Mouse (Mus musculus): ENCODE data around the gene Rpl27. TPM values are rescaled to one million over a fixed set of nuclear protein-coding genes. Genes with fewer than 3 reads are reported as not detected.
"Not testable (repeated sequence)": the region's sequence is repeated elsewhere in the genome, so short reads cannot be mapped to it uniquely, and the experiment has no call there.

The Rpl27 gene
- total RNA-seq (2022) = 10 to 100 TPM; 23.9 to 46.8 (median 33.8) TPM

GRCm38 (mm10) chr11:101442127-101442693 lies at the start of gene Rpl27:
Rpl27 (plus strand) TSS chr11:101442298.
- DNase-seq (ENCODE audit: low spot score in 2 of 2) = peak; percentile 98

GRCm38 (mm10) chr11:101395110-101395509 lies 47.0 kb upstream of the Rpl27 start:
- peak; percentile 69 to 75 for DNase-seq (ENCODE audit: low spot score in 2 of 2)

GRCm38 (mm10) chr11:101415306-101415705 lies 26.8 kb upstream of the Rpl27 start:
- DNase-seq (ENCODE audit: low spot score in 2 of 2) = no peak

GRCm38 (mm10) chr11:101416433-101417100 lies 25.5 kb upstream of the Rpl27 start:
- no peak for DNase-seq (ENCODE audit: low spot score in 2 of 2)

- DNase-seq (ENCODE audit: low spot score in 2 of 2) = peak; percentile 74 to 88
These were observed 24.8 kb upstream of the Rpl27 start, which contains the start of gene Aarsd1 for GRCm38 (mm10) chr11:101417101-101417855. Aarsd1 (minus strand) TSS chr11:101417615.

- DNase-seq (ENCODE audit: low spot score in 2 of 2) = no peak
These were observed 23.1 kb upstream of the Rpl27 start for GRCm38 (mm10) chr11:101418991-101419390.

- DNase-seq (ENCODE audit: low spot score in 2 of 2) = no peak
These were observed 22.5 kb upstream of the Rpl27 start for GRCm38 (mm10) chr11:101419610-101420009.

- DNase-seq (ENCODE audit: low spot score in 2 of 2) = no peak
These were observed 21.9 kb upstream of the Rpl27 start for GRCm38 (mm10) chr11:101420148-101420547.

GRCm38 (mm10) chr11:101424105-101424851 lies 17.8 kb upstream of the Rpl27 start, which contains the start of gene Gm27029:
Gm27029 (minus strand) TSS chr11:101424796.
- DNase-seq (ENCODE audit: low spot score in 2 of 2) = no peak

GRCm38 (mm10) chr11:101424925-101425813 lies 16.9 kb upstream of the Rpl27 start, which contains the start of the genes Rundc1 and Ptges3l:
Rundc1 (plus strand) TSS chr11:101425085.
Ptges3l (minus strand) TSS chr11:101425333.
- DNase-seq (ENCODE audit: low spot score in 2 of 2) = peak; percentile 95 to 96

- DNase-seq (ENCODE audit: low spot score in 2 of 2) = no peak
These were observed 15.9 kb upstream of the Rpl27 start for GRCm38 (mm10) chr11:101426165-101426564.

GRCm38 (mm10) chr11:101431327-101431726 lies 10.8 kb upstream of the Rpl27 start:
- no peak for DNase-seq (ENCODE audit: low spot score in 2 of 2)

GRCm38 (mm10) chr11:101433396-101433795 lies 8.7 kb upstream of the Rpl27 start:
- no peak for DNase-seq (ENCODE audit: low spot score in 2 of 2)

- no peak for DNase-seq (ENCODE audit: low spot score in 2 of 2)
These were observed 6.3 kb upstream of the Rpl27 start for GRCm38 (mm10) chr11:101435831-101436230.

- DNase-seq (ENCODE audit: low spot score in 2 of 2) = no peak
These were observed 5.2 kb upstream of the Rpl27 start for GRCm38 (mm10) chr11:101436916-101437315.

- DNase-seq (ENCODE audit: low spot score in 2 of 2) = not testable (repeated sequence)
These were observed 4.1 kb upstream of the Rpl27 start for GRCm38 (mm10) chr11:101438006-101438405.

GRCm38 (mm10) chr11:101441450-101442126 lies 510 bp upstream of the Rpl27 start:
- DNase-seq (ENCODE audit: low spot score in 2 of 2) = not testable (repeated sequence)

- no peak for DNase-seq (ENCODE audit: low spot score in 2 of 2)
These were observed 662 bp downstream of the Rpl27 start for GRCm38 (mm10) chr11:101442760-101443159.

GRCm38 (mm10) chr11:101446319-101446718 lies 4.2 kb downstream of the Rpl27 start:
- DNase-seq (ENCODE audit: low spot score in 2 of 2) = no peak

GRCm38 (mm10) chr11:101446860-101447259 lies 4.8 kb downstream of the Rpl27 start:
- not testable (repeated sequence) for DNase-seq (ENCODE audit: low spot score in 2 of 2)

All from layer of hippocampus, adult 8-10 months (tissue).